Mouse (Mus musculus) v-Abl transformed pro-B cells (cell line): ENCODE results near the gene Capn3.

Experiments
- in situ Hi-C, 2 experiments: fragments of 400-800 bp; cut with MboI; formaldehyde crosslinking; loops; one replicate each; pipeline ENCODE4 v1.15.1; 2025; ENCODE audit not compliant: unreplicated experiment in 2 of 2

Capn3 gene

DNA sequence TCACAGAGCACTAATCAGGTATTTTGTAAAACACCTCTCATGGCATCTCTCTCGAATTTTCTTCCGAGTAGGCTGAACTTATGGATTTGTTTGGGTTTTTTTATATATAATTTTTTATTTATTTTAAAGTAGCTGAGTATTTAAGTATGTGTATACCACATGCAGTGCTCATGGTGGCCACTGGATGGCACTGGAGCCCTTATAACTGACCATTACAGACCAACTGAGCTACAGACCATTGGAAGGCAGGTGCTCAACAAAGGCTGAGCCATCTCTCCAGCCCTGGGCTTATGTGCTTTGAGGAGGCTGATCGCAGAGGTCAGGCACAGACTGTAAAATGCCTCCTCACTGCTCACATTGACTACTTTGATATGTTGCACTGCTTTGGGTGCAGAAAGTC is 22.8 kb downstream of the Capn3 start:
- in situ Hi-C loops: loop anchor here in 1 of 2 experiments (25.0 kb wide), 1 partner anchor 609 kb away; the partner anchor contains the start of gene Tgm5

DNA sequence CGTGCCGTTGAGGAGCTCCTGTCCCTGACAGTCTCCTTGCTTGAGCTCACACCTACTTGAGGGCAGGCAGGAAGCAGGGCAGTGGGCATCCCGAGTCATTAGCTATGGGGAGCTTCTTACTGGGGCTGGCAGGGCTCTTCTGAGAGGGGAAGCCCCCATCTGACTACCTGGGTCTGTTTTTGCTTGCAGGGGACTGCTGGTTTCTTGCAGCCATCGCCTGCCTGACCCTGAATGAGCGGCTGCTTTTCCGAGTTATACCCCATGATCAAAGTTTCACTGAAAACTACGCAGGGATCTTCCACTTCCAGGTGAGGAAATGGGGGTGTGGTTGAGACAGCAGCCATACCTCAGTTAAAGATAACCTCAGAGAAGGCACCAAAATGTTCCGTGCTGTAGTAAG is 26.1 kb downstream of the Capn3 start:
- in situ Hi-C loops: loop anchor here (5.0 to 25.0 kb wide), 5 partner anchors 160 to 623 kb away; partner anchors contain the start of genes Tgm5 (in 1 of the 2) and Tgm7 (in 1 of the 2)

DNA sequence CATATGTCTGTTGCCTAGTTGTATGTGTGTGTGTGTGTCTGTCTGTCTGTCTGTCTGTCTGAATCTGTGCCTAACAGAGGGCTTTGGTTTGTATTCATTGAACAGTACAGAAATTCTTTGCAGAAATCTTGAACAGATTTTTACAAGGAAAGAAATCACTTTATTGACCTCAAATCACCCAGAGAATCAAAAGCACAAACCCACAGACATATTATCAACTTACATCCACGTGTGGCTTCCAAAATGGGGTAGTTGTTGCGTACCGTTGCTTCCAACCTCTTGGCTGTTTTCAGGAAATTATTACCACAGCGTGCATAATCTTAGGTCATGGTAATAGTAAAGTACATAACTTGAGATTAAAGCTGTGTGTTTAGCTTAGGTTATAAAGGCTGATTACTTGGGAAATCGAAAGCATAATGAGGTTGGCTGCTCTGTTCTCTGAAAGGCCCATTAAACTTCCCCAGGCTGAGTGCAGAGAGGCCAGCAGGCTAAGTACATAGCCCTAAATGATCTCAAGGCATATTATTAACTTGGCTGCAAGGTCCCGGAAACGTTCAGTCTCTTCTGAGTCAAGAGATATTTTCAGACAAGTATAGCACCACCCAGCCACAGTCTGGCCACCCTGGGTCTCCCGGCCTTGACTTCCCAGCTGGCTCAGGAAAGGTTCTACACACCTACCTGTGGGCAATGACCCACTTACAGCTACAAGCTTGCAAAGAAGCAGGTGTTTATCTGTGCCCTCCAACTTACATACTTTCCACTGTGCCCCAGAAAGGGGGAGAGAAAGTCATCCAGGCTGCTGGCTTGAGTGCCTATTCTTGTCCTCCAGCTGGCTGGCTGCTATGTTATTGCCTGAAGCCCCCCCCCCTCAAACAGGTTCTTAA is 26.9 kb downstream of the Capn3 start:
- in situ Hi-C loops: loop anchor here (5.0 to 25.0 kb wide), 5 partner anchors 160 to 622 kb away; partner anchors contain the start of genes Tgm5 (in 1 of the 2) and Tgm7 (in 1 of the 2)

DNA sequence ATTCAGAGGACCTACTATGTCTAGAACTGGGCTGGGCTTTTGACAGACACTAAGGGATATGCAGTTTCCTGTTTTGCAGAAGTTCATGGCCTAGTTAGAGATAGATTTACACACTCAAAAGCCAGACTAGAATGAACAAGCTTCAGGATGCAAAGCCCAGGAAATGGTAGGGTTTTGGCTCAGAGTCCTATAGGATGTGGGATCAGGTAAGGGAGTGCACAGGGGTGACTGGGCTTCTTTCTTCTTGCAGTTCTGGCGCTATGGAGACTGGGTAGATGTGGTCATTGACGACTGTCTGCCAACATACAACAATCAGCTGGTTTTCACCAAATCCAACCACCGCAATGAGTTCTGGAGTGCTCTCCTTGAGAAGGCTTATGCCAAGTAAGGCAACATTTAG is 28.4 kb downstream of the Capn3 start:
- in situ Hi-C loops: loop anchor here (5.0 to 25.0 kb wide), 5 partner anchors 158 to 621 kb away; partner anchors contain the start of genes Tgm5 (in 1 of the 2) and Tgm7 (in 1 of the 2)

DNA sequence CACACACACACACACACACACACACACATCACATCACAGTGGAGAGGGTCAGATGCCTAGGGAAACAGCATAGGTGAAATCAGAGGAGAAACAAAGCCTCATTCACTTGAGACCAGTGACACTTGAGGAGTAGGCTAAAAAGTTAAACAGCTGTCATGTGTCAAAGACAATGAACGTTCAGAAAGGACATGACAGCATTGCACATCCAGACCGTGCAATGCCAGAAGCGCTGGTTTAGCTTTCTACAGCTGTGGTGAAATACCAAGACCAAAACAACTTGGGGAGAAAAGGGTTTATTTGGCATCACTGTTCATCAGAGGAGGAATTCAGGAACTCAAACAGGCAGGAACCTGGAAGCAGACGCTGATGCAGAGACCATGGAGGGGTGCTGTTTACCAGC is 37.4 kb downstream of the Capn3 start:
- in situ Hi-C loops: loop anchor here in 1 of 2 experiments (25.0 kb wide), 1 partner anchor 594 kb away; the partner anchor contains the start of gene Tgm5

DNA sequence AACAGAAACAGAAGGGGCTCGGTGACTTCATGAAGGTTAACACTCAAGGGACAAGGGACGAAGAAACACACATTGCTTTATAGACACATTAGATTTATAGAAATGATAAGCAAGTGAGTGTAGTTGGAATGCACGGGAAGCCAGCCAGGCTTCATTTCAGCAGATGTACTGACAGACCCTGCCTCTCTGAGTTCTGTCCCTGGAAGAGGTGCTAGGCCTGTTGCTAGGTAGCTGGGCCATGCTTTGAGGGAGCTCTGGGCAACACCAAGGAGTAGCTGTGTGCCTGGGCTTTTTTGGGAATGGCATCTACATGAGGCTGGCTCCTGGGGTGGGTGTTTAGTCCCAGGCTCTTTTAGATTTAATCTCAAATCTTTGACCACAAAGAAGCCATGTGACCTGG is 40.7 kb downstream of the Capn3 start:
- in situ Hi-C loops: loop anchor here in 1 of 2 experiments (25.0 kb wide), 1 partner anchor 591 kb away; the partner anchor contains the start of gene Tgm5

DNA sequence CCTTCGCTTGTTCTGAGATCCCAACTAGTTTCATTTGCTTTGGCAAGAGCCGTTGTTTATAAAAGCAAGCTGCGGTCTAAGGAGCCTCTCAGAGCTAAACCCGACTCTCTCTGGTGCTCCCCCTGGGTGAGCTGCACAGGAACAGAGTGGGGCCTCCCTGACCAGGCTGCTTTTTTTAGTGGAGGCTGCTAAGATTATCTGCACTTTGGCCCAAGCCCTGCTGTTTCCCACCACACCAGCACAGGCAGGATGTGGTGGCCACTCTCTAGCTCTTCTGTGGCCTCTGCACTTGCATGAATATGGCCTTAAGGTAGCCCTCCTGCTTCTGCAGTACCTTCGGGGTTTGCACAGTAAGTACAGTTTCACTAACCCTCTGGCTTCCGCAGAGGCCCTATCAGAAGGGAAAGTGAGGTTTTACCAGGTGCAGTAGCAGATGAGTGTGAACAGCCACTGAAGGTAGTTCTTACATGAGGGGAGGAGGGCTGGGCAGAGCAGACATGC is 44.2 kb downstream of the Capn3 start:
- in situ Hi-C loops: loop anchor here in 1 of 2 experiments (25.0 kb wide), 1 partner anchor 587 kb away; the partner anchor contains the start of gene Tgm5

DNA sequence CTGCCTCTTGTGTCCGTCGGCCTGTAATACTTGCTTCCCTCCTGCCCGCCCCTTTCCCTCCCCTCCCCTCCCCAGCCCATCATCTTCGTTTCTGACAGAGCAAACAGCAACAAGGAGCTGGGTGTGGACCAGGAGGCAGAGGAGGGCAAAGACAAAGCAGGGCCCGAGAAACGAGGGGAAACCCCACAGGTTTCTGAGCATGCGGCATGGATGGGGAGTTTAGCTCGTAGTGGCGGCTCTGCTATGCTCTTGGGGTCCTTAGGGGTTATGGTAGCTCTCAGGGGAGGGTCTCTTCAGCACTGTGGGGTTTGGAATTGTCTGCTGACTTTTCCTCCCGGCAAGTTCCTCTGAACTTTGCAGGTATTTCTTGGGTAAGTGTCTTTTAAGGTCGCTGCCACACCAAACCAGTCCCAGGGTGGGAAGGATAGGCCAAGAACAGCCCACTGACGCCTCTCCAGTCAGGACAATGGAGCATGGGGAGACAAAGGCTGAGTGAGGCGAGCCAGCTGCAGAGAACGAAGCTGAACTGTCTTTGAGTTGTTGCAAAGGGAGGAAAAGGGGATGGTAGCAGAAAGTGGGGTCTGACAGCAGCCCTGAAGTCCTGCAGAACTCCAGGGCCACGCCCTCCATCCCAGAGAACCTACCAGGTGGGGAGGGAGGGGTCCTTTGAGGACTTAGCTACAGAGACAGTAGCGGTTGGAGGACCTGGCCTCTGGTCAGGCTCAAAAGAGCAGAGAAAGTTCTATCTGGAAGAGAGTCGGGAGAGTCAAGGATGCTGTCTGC is 45.5 kb downstream of the Capn3 start:
- in situ Hi-C loops: no loop called here

DNA sequence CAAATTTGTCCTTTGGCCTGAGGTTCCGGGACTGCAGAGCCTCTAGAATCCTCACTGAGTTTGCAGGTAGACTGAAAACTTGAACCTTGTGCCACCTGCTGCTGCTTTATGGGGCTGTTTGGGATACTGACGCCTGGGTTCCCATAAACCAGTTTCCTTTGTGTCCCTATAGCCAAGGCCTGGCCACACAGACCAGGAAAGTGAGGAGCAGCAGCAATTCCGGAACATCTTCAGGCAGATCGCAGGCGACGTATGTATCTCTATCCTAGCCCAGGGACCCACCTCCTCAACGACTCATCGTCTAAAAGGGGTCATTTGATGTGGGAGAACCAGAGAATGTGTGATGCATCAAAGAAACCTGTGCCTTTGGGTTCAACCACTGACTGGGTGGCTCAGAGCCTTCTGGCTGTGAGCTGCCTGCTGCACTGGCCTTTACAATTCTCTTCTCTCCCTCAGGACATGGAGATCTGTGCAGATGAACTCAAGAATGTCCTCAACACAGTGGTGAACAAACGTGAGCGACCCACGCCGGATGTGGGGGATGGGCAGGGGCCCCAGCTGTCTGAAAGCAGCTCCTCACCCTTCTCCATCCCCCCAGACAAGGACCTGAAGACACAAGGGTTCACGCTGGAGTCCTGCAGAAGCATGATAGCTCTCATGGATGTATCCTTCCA is 46.2 kb downstream of the Capn3 start:
- in situ Hi-C loops: no loop called here

DNA sequence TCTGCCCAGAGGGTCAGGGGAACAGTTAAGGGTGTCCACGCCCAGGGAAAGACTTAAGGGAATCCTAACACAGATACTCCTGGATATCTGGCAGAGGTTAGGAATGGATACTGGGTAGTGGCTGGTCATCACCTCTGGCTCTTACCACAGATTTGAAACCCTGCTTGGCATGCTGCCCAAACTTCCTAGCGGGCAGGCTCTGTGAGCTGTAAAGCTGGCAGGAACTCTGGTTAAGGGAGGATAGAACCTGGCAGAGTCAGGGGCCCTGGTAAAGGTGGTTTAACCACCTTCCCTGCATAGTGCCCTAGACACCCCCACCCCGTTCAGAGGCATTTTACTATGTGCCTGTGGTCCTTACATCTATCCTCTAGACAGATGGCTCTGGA is 46.8 kb downstream of the Capn3 start:
- in situ Hi-C loops: no loop called here

DNA sequence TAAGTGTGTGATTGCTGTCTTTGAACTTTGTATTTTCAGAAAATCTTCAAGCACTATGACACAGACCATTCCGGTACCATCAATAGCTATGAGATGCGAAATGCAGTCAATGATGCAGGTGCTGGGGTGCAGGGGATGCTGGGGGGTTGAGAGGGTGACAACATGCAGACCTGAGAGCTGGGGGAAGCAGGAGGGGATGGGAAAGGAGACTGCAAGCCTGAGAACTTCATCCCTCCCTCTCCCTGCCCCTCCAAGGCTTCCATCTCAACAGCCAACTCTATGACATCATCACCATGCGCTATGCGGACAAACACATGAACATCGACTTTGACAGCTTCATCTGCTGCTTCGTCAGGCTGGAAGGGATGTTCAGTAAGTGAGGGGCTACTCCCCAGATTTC is 47.3 kb downstream of the Capn3 start:
- in situ Hi-C loops: no loop called here

DNA sequence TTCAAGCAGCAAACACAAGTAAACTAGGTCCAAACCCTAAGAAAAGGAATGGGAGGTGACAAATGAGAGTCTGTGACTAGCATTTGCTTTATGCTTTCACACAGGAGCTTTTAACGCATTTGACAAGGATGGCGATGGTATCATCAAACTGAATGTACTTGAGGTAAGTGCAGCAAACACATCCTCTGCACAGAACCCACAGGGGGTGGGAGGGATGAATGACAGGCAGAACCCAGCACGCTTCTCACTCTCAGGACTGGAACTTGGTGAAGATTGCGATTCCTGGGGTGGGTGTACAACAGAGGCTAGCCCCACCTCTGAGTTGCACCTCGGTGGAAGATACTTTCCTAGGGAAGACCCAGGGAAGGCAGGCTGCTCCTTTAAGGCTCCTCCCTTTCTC is 48.2 kb downstream of the Capn3 start:
- in situ Hi-C loops: no loop called here

DNA sequence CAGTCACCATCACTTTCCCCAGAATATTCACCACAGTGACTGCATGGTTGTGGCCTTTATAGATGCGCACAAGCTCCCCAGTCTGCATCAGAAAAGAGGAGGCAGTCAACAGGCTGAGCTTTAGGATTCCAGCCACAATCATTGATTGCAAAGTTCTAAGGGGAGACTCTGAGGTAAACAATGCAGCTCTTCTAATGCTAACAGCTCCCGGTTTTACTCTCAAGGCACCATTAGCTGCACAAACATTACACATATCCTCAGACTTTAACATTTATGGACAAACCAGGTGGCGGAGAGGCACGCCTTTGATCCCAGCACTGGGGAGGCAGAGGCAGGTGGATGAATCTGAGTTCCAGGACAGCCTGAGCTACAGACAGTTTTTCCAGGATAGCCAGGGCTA is 58.4 kb downstream of the Capn3 start:
- in situ Hi-C loops: no loop called here

DNA sequence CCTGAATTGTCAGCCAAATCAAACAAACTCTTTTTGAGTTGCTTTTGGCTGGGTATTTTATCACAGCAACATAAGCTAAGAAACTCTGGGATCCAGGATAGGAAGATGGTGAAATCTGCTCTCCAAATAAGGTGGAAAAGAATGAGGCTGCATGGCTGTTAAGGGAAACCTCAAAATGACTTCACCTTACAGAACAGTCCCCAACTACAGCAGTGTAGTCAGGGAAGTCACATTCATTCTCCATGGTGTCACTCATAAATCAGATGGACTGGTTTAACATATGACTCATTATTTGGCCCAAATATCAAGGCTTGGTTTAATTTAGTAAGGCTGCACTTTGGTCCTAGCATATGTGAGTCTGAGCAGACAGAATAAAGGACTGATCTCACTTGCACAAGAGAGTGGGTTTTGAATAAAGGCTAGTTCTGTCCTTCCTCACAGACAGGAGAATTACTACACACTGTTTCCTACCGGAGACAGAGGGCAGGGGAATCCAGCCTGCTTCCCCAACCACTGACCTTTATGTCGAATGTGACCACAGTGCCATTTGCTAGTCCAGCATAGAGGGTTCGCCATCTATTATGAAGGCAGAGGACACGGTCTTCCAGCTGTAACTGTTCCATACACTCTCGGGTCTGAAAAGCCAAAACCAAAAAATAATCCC is 62.9 kb downstream of the Capn3 start:
- in situ Hi-C loops: no loop called here

DNA sequence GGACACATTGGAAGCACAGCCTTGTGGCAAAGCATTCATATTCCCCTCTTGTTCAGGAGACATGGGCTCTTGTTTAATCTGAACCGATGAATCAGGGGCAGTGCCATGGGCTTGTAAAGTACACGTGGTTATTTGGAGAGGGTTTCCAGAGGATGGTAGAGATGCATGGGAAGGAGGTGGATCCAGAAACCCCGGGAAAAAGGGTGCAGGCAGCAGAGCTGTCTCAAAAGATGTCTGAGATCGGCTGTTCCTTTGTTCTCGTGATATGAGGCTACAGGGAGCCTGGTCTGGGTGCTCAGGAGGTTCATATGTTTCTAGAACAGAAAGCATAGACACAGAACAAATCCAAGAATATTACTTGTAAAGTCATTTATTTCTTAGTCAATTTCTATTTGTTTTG is 71.0 kb downstream of the Capn3 start:
- in situ Hi-C loops: no loop called here

DNA sequence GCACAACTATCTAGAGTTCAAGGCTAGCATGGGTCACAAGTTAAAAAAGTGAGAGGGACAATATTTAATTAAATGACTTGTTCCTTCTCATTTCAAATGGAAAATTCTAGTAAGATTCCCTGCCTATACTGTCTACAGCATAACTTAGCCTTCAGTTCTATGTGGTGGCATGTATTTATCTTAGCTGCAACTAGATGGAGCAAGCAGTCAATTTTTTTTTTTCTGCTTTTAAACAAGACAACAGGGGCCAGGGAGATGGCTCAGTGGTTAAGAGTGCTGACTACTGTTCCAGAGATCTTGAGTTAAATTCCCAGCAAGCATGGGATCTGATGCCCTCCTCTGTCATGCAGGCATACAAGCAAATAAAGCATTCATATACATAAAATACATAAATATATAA is 73.7 kb downstream of the Capn3 start:
- in situ Hi-C loops: no loop called here

DNA sequence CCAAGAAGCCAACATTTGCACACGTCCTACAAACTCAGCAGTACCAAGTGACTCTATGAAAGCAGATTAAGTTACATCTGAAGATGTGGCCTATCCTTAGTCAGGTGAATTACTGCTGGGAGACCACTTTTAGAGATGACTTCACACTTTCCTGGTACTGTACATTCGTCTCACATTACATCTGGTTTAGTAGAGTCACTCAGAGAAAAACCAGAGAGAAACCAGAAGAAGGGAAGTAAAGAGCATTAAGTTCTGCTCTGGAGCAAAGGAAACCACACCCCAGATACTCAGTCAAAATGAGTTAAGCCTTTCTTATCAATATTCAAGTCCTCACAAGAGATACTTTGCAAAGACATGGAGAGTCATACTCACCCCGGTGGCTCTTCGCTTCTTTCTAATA is 75.4 kb downstream of the Capn3 start:
- in situ Hi-C loops: no loop called here

DNA sequence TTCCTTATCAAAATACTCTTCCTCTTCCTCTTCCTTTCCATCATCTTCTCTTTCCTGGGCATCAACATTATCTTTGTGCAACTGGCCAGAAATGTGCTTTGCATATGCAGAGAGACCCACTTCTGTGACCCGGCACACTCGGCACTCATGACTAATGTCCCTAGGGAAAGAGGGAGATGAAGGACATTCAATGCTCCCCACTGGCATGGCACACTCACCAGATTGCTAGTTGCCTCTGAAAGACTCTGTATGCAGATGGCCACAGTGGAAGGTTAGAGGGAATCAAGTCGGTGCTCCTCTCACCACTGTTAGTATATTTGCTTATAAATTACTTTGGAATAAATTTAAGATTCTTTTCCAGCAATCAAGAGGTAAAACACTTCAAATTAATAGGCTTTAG is 83.5 kb downstream of the Capn3 start:
- in situ Hi-C loops: no loop called here

DNA sequence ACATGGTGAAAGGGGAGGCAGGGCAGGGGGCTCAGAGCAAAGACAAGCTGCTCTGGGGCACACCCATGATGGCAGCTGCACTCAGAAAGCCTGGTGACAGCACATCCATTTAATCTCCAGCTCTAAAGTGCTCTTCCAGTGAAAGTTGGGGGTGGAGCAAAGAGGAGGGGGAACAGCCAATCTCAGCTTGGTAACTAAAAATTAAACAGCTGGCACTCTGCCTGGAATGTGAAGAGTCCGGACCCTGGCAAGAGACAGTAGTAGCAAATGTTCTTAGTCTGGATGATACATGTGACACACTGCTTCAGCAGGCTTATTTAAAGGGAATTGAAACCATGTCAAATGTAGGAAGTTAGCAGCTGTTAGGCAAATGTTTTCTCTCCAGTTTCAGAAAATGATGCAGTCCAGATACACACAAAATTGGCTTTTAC is 84.0 kb downstream of the Capn3 start:
- in situ Hi-C loops: no loop called here

DNA sequence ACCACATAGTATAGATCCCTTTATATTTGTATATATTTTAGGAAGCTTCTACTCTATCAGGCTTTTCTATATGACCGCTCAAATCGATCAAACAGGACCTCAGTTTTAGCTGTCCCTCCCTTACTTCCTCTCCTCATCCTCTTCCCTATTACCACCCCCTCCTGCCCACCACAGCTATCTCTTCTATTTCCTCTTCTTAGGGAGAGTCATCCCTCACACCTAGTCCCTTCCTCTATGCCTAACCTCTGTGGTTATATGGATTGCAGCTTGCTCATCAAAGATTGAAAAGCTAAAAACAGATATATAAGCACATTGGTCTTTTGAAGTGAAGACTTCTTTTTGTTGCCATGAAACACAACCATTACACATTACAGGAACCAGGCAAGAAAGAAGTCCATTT is 88.9 kb downstream of the Capn3 start:
- in situ Hi-C loops: no loop called here
